Mouse (Mus musculus) lung, adult 2 months (tissue): ENCODE data around the gene Slc25a21.

Source experiments
- CTCF ChIP-seq: fragments of 200-500 bp; IDR thresholded peaks from 2 replicates; pipeline ENCODE4 v1.5.1; 2011; ENCODE audit warnings: mild to moderate bottlenecking, low read length, control low read depth; ENCODE audit not compliant: insufficient read depth
- POLR2A ChIP-seq: fragments of 200-500 bp; IDR thresholded peaks from 2 replicates; pipeline ENCODE4 v1.6.1; 2011; ENCODE audit warnings: low read depth, mild to moderate bottlenecking, control low read depth, low read length, borderline replicate concordance; ENCODE audit errors: extremely low read depth

- TF ChIP-seq POLR2A (no peak), CTCF (no peak)
These were observed 526.5 kb downstream of the Slc25a21 start for GRCm38 (mm10) chr12:56670795-56671194.
